Mouse (Mus musculus) lung, postnatal 0 days (tissue): ENCODE results near the gene Nup210.

Experiments used
- CTCF ChIP-seq: IDR thresholded peaks from 2 replicates; pipeline ENCODE4 v1.5.1; 2016; ENCODE audit warnings: antibody characterized with exemption, mild to moderate bottlenecking
- EP300 ChIP-seq: IDR thresholded peaks from 2 replicates; pipeline ENCODE4 v1.6.1; 2016; ENCODE audit warnings: antibody characterized with exemption, mild to moderate bottlenecking, control low read depth

DNA sequence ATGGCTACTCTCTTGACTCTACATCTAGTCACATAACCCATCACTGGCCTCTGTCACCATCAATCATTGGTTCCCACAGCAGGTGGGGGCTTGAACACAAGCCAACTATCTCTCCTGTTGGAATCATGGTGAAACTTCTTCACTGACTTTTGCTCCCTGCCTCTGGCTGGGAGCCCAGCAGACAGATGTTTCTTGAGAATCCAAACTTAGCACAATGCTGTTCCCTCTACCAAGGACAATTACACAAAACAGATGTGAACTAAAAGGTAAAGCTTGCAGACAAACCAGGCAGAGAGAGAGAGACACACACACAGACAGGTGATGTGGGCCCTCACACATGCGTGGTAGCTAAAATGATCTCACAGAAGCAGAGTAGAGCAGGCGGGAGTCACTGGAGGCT, 58.6 kb downstream of the Nup210 start:
- no peak for TF ChIP-seq CTCF
- no peak for TF ChIP-seq EP300
